Mouse (Mus musculus): ENCODE data around the gene Entpd2.
A peak's percentile ranks its signal among the peaks of the same experiment; 100 is the strongest.
"Not testable (repeated sequence)": the region's sequence is repeated elsewhere in the genome, so short reads cannot be mapped to it uniquely, and the experiment has no call there.

Entpd2 gene

DNA sequence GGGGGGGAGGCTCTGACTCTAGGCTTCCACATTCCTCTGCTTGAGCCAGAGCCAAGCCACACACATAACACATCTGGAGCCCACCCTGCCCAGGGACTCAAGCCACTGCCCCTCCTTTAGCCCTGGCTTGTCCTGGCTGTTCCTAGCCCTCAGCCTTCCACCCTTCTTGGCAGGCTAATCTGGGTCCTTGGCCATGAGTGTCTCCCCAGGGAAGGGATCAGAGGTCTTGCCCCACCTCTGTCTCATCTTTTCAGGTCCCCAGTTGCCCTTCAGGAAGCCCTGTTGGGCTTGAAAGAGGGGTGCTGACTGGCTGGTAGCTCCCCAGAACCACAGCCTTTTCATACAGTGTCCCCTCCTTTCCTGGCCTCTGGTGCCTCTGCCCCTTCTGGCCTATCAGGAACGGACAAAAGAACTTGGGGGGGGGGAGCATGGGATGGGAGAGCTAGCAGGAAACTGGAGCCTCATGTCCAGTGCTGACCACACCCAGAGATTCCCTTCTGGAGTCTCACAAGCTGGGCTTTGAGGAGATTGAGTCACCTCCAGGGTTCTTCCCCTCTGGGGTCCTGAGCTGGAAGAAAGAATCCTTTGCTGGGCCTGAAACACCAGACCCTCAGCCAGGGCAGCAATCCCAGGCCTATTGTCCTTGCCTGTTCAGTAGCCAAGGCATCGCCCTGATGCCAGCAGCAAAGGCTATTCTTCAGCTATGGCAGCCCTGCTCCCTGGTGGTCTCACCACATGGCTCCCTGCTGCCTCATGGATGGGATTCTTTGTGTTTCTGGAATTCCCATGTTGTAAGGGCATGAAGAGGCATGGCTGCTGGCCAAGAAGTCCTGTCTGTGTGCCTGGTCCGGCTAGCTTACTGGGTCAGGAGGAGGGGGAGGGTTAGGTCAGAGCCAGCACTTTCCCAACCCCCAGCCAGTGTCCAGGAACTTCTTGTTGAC is 1.1 kb upstream of the Entpd2 start:
- DNase-seq (ENCODE audit: low spot score in 2 of 2): peak; percentile 68 to 72

DNA sequence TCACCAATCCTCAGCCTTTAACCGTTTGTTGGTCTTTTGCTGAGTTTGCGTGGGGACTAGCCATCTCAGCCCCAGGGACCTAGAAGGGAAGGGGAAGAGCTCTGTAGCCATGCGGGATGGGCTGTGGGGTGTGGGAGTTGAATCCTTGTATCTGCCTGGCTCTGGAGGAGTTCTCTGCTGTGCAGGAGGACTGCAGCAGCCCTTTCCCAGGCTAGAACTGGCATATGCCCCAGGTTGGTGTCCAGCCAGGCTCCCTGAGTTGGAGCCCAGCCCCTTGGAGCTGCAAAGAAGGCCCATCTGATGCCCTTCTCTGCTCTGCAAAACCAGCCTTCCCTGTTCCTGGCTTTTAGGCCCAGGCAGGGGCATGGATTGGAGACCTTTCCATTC is 916 bp downstream of the Entpd2 start:
- peak in 1 of 2 experiments; percentile 30 for DNase-seq (ENCODE audit: low spot score in 2 of 2)

- DNase-seq (ENCODE audit: low spot score in 2 of 2): no peak
These were observed 1.3 kb downstream of the Entpd2 start for GRCm38 (mm10) chr2:25397010-25397409.

DNA sequence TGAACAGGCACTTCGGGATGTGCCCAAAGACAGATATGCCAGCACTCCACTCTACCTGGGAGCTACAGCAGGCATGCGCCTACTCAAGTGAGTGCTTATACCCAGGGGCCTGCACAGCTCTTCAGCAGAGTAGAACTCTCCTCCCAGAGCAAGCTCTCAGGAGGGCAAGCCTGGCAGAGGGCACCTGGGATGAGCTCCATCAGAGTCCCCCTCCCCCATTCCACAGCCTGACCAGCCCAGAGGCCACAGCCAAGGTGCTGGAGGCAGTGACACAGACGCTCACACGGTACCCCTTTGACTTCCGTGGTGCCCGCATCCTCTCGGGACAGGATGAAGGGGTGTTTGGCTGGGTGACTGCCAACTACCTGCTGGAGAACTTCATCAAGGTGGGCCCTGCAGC is 2.4 kb downstream of the Entpd2 start:
- no peak for DNase-seq (ENCODE audit: low spot score in 2 of 2)

- DNase-seq (ENCODE audit: low spot score in 2 of 2): no peak
These were observed 3.4 kb downstream of the Entpd2 start, which contains the start of gene Npdc1 for GRCm38 (mm10) chr2:25399051-25399450. Gene Npdc1, plus strand, starts transcription at chr2:25399351.

- DNase-seq (ENCODE audit: low spot score in 2 of 2): peak; percentile 76 to 77
These were observed 4.6 kb downstream of the Entpd2 start for GRCm38 (mm10) chr2:25400291-25400690.

DNA sequence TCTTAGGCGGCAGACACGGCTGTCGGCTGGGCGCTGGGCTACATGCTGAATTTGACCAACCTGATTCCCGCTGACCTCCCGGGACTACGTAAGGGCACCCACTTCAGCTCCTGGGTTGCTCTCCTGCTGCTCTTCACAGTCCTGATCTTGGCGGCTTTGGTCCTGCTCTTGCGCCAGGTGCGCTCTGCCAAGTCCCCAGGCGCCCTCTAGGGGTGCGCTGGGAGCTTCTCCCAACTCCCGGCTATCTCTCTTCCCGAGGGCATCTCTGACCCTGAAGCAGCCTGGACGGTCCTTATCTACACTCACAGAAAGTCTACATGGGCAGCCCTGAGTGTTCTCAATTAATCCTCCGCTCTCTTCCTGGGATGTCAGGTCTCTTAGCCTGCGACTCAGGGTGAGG is 5.1 kb downstream of the Entpd2 start:
- peak; percentile 50 to 65 for DNase-seq (ENCODE audit: low spot score in 2 of 2)

- DNase-seq (ENCODE audit: low spot score in 2 of 2): peak; percentile 39 to 56
These were observed 6.8 kb downstream of the Entpd2 start for GRCm38 (mm10) chr2:25402377-25402971.

GRCm38 (mm10) chr2:25402972-25403601 is 7.4 kb downstream of the Entpd2 start:
- DNase-seq (ENCODE audit: low spot score in 2 of 2): peak; percentile 73 to 77

DNA sequence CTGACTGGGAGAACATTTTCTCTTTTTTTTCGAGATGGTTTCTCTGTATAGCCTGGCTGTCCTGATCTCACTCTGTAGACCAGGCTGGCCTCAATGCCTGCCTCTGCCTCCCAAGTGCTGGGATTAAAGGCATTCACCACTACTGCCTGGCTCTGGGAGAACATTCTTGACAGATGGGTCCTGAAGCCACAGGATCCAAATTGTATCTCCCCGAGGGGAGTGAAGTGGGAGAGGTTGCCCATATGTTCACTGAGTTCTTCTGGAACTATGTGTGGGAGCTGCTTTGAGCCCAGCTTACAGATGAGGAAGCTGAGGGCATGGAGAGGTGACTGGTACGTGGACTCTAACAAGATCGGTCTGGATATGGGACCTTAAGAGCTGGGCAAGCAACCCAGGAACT is 8.3 kb downstream of the Entpd2 start:
- DNase-seq (ENCODE audit: low spot score in 2 of 2): no peak

GRCm38 (mm10) chr2:25408908-25409307 is 13.2 kb downstream of the Entpd2 start:
- DNase-seq (ENCODE audit: low spot score in 2 of 2): no peak

GRCm38 (mm10) chr2:25413436-25413835 is 17.8 kb downstream of the Entpd2 start:
- not testable (repeated sequence) for DNase-seq (ENCODE audit: low spot score in 2 of 2)

GRCm38 (mm10) chr2:25417426-25417825 is 21.8 kb downstream of the Entpd2 start:
- DNase-seq (ENCODE audit: low spot score in 2 of 2): peak in 1 of 2 experiments; percentile 31

GRCm38 (mm10) chr2:25421896-25422295 is 26.2 kb downstream of the Entpd2 start:
- DNase-seq (ENCODE audit: low spot score in 2 of 2): no peak

DNA sequence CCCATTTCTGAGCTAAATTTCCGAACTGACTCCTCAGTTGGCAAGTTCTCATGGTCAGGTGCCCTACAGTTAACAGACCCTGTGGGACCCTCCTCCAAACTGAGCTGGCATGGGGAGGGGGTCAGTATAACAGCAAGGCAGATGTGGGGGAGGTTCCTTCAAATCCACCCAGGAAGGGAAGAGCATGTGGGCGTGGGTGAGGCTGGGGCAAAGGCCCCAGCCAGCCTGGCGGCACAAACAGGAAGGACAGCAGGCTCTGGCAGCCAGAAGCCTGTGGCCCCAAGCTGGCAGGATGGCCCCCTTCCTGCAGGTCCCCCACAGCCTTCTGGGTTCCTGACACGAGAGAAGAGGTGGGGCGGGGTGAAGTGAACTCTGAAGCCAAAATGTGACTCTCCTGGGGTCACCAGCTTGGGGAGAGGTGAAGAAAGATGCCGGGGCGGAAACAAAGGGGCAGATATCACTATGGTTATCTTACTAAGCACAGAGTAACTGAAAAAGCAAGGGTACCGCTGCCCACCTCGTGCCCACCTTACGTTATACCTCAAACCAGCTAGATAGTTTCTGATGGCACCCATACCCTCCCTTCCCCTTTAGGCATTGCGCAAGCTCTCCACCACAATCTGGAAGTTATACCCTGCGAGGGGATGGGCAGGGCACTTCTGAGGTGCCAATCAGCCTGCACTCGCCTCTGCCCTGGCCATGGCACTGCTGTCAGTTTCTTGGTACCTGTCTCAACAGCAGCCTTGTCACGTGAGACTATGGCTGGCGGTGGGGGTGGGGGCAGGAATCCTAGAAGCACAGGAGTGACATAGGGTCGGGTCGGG is 27.1 kb downstream of the Entpd2 start, which contains the start of gene Fut7:
Gene Fut7, plus strand, starts transcription at position 681 of the 824 bp plus-strand sequence.
- peak in 1 of 2 experiments; percentile 27 for DNase-seq (ENCODE audit: low spot score in 2 of 2)

DNA sequence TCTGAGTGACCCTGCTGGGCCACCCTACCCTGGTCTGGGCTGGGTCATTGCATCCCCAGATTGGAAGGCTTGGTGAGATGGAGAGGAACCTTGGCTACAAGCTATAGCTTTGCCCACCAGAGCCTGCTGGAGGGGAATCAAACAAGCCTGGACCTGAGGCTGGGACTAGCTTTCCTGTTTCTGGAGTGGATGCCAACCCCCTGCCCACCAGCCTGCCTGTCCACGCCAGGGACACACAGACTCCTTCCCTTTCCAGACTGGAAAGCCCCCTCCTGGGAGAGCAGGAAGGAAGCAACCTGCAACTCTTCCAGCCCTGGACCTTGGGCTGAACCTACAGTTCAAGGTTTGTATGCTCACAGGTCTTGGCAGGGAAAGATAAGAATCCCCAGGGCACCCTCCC is 28.0 kb downstream of the Entpd2 start:
- DNase-seq (ENCODE audit: low spot score in 2 of 2): no peak

DNA sequence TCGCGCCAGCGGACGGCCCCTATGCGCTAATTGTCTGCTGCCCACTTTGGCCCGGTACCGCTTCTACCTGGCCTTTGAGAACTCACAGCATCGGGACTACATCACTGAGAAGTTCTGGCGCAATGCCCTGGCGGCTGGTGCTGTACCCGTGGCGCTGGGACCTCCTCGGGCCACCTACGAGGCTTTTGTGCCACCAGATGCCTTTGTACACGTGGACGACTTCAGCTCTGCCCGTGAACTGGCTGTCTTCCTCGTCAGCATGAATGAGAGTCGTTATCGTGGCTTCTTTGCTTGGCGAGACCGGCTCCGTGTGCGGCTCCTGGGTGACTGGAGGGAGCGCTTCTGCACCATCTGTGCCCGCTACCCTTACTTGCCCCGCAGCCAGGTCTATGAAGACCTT is 29.8 kb downstream of the Entpd2 start:
- no peak for DNase-seq (ENCODE audit: low spot score in 2 of 2)

GRCm38 (mm10) chr2:25426721-25427191 is 31.1 kb downstream of the Entpd2 start:
- peak; percentile 29 to 69 for DNase-seq (ENCODE audit: low spot score in 2 of 2)

DNA sequence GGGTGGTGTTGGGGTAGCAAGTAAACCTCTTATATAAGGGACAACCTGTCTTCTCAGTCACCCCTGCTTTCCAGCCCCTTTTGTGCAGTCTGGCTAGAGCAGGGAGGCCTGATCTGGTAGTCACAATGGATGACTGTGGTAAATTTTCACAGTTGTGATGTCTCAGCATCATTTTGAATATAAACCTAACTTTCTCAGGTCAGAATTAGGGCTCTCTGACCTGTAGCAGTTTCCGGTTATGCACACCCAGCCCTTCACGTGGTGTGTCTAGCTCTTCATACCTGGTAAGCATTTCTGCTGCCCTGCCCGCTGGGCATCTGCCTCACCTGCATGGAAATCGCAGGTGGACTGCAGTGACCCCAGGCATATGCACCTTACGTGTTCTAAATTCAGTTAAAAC is 31.6 kb downstream of the Entpd2 start:
- DNase-seq (ENCODE audit: low spot score in 2 of 2): no peak

GRCm38 (mm10) chr2:25428442-25429236 is 33.0 kb downstream of the Entpd2 start, which contains the start of gene Abca2:
Gene Abca2, plus strand, starts transcription at chr2:25428703.
- peak; percentile 89 to 93 for DNase-seq (ENCODE audit: low spot score in 2 of 2)

Data from heart, adult 9 months (tissue).